Mouse (Mus musculus) Muller cell, postnatal 12 days (primary cell): ENCODE results near the gene Huwe1.

Source experiments
- DNase-seq: peaks from one replicate; pipeline ENCODE4 v3.0.0-alpha.2; 2015; ENCODE audit errors: inconsistent ontology term

Gene Huwe1

DNA sequence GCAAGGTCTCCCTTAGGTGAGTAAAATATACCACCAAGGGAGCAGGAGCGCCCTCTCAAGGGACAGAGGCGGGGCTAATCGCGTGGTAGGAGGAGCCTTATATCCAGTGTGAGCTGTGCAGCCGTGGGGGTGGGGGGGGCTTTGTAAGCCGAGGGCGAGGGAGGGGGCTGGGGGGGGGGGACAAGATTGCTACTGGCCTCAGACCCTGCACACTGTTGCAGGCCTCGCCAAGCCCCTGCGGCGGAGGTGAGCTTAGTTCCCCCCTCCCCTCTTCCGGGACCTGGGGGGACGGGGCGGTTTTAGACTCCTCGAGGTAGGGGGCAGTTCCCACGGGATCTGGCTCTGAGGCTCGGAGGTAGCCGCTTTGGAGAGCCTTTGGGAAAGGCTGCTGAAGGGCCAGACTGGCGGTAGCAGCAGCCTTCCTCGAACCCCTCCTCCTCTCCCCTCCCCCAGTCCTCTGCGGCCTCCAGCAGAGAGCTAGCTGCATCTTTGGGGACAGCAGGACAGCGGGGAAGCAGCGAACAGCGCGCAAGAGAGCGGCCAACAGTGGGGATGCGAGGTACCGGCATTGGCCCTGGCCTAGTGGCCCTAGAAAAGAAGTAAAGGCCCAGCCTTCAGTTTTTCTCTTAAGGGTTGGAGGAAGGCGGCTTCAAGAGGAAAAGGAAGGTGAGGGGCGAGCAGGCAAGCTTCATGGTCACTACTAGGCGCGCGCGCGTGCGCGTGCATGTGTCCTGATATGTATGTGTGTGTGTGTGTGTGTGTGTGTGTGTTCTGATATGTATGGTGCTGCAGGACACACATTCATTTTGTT is at the start of gene Huwe1:
Gene Huwe1, plus strand, starts transcription at position 107 of the 811 bp plus-strand sequence.
- peak; percentile 69 for DNase-seq

DNA sequence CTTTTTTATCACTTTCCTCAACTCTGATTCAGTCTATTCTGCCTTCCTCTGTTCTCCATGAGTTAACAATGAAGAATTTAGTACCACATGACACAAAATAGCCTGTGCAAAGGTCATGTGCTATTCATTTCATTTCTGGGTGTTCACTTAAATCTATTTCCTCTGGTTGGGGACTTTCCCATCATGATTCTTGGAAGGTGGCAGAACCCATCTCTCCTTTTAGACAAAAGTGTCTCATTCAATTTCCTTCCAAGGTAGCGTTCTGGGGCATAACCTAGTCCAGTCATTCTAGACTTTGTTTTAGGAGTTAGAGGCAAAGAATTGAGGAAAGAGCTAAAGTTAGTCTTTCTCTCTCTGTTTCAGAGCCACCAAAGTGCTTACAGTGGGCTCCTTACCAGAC is 20.3 kb upstream of the Huwe1 start:
- DNase-seq = no peak

DNA sequence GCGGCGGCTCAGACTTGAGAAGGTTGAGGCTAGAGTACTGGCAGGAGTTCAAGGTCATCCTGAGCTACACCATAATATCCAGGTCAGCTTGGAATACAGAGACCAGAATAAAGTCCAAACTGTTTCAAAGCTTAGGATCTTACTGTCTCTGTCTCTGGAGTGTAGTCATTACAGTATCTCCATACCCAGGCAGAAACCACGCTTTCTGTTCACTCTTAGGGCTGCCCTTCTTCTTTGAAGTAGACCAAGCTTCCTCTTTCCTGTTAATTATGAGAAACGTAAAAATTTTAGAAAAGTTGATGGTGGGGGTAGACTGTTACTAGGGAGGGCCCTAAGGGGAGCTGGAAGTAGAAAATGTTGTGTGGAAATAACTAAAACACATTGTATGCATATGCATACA is 17.7 kb upstream of the Huwe1 start:
- DNase-seq = no peak

DNA sequence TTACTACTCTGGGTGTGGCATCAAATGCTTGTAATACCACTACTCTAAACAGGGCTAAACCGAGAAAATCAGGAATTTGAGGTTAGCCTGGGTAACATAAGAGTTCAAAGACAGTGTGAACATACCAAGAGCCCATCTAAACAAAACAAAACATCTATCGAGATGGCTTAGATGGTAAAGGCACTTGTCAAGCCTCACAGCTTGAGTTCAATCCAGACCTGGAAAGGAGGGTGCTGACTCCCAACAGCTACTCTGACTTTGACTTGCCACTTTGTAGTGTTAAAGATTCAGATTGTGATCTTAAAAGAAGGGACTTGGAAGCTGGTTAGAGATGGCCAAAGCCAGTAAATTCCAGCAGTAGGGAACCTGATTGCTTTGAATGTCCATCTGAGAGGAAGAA is 7.8 kb upstream of the Huwe1 start:
- no peak for DNase-seq

DNA sequence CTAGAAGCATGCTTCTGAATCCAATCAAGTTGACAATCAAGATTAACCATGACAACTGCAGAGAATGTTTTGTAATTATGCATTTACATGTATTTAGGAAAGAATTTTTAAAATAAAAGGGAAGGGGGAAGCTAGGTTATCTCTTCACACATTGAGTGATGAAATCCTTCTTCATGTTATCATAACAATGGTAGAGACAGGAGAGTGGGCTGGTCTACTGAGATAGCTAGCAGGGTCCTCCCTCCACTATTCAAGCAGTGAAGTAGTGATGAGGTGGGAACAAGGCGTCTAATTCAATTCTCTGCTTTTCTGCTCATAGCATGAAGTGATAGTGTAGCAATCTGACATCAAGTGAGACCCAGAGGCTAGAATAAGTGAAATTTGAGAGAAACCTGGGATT is 2.6 kb upstream of the Huwe1 start:
- no peak for DNase-seq

DNA sequence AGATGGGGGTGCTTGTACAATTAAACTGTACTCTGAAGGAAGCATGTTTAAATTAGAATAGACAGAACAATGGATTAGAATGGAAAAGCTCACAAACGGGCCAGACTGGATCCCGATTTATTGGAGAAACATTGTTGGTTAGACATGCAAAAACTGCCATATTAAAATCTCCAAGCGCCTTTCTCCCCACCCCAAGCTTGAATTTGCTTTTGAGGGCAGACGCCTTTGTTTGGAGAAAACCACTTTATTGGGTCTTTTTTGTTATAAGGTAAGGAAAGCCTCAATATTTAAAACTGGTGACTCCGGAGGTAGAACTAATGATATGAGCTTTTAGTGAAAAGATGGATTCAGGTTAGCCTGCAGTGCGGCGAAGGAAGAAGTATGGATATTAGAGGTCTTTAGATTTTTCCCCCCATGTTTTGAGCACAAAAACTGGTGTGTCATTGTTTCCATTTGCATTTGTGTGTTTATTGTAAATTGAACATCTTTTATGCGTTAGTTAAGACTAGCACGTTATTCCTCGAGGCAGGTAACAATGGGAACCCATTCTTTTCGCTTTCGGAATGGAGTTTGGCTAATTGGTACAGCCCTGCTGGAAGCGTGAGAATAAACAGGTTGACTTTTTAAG is 1.8 kb downstream of the Huwe1 start:
- DNase-seq = peak; percentile 39

DNA sequence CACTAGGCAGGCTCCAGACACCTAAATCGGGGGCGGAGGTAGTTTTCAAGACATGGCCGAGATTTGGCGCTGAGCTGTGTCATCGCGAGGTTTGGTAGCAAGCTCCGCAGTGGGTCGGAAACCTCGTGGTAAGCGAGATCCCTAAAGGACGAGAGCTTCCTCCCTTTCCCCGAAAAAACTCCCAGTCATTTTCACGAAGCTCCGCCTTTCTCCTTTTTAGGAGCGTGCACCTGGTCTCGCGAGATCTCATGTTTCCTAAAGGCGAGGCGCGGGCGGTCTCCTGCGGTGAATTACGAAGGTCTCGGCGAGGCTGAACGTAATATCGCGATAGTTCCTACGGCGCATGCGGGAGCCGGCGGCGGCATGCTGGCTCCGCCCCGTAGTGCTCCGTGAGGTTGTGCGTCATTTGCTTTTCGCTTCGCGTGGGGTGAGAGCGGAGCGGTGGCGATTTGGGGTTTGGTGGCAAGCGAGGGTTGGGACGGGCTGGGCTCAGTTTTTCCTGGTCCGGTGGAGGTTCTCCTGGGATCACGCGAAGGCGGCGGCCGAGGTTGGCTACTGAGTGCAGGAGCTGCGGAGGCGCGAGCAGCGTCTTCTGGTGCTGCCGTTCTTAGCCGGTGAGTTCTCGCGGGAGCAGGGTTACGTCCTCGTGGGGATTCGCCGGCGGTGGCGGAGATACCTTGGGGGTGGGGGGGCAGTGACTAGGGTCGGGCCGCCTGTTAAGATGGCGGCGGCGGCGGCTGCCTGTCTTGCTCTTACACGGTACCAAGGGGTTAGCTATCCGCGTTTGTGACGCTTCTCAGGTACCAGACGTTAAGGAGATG is 2.6 kb downstream of the Huwe1 start:
- DNase-seq = peak; percentile 97

DNA sequence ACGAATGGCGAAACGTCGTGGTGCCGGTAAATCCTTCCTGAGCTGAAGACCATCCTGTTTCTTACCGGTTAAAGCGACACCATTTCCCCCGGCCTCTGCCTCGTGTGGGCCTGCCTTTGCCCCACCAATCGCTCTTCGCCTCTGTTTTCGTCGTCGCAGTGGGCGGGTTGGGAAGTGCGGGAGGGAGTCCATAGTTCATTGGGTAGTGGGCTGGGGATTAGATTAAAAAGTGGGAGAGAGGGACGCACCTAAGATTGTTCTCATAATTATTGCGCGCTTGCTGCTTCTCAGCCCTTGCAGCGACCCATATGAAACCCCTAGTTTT is 3.1 kb downstream of the Huwe1 start:
- no peak for DNase-seq

DNA sequence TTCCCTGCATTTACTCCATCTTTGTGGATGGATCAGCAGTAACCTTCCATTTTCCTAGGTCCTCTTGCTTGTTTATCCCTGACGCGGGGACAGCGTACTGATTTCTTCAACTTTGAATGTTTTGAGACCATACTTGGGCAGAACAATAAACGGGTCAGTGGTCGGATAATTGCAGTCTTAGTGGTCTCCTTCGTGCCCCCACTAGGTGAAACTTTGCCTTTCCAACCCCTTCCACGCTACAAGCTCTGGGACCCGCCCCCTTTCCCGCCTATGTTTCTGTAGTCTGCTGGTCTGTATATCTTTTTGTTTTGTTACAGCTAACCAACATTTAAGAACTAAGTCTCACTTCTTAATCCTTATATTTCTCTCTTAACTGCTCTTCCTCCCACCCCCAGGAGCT is 3.8 kb downstream of the Huwe1 start:
- DNase-seq = no peak

DNA sequence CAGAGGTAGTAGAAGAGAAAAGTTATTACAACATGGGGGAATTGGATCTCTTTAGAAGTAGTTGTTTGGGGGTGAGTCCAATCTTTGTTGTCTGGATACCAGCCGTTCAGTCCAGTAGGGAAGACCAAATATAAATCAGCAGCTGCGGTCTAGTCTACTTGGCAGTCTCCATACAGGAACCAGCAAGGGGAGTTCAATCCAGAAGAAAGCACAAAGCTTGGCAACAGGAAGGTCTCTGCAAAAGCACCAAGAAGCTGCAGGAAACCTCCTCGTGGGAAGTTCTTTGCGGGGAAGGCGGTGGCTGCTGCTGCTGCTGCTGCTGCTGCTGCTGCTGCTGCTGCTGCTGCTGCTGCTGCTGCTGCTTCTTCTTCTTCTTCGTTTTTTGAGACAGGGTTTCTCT is 10.9 kb downstream of the Huwe1 start:
- no peak for DNase-seq

DNA sequence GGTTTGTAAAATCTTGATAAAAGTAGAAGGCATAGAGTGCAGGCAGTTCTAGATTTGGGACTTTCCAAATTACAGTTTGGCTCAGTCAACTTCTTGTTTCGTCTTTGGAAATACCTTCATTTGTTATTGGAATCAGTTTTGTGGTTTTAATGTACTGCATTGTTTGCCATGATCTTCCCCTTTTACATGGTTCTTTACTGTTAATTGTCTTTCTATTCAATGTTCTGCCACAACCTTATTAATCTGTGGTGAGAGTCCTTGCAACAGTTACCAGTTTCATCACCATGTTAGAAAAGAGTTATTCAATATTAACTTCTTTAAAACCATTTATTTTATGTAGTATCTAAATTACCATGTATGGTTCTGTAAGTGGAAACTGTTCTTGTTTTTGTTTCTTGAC is 13.0 kb downstream of the Huwe1 start:
- no peak for DNase-seq

DNA sequence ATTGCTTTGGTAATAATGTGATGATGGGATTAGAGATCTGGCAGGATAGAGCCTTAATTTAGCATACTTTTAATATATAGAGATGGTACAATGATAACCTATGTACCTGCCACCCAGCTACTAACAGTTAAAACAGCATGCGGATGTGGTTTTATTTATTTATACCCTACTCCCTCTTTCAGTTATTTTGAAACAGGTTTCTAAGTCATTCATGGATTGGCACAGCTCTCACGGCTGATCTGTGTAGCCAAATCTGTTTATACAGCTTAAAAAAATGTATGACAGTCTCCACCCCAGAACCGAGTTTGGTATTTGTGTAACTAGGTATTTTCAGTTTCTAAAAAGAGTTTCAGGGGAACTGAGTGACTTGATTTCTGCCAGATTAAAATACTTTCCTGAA is 17.1 kb downstream of the Huwe1 start:
- DNase-seq = no peak

DNA sequence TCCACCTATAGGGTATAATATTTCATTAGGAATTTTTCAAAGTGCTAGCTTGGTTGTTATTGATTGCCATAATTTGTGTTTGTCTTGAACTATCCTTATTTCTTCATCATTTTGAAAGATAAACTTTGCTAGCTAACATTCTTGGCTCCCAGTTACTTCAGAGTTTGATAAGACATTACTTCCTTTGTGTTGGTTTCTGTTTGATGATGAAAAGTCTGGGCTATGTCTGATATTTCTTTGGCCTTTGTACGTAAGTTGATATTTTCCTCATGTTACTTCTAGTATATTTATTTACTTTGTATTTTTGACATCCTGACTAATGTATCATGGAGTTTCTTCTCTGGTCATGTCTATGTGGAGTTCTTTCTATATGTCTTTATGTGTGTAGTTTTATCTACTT is 28.4 kb downstream of the Huwe1 start:
- no peak for DNase-seq

DNA sequence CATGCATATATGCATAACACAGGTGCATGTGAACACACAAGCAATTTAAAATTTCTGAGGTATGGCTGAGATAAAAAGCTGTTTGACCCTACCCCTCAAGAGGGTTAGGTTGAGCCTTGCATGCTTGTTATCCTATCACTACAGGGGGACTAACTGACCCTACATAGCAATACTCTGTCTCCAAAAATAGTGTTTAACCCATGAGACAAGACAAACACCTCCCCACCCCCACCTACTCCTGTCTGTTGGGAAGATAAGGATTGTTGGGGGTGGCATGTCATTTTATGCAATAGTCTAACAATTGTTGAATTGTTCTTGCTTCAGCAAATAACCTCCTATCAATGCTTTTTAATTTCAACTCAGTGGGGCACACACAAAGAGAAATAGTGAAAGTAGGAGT is 30.7 kb downstream of the Huwe1 start:
- no peak for DNase-seq

DNA sequence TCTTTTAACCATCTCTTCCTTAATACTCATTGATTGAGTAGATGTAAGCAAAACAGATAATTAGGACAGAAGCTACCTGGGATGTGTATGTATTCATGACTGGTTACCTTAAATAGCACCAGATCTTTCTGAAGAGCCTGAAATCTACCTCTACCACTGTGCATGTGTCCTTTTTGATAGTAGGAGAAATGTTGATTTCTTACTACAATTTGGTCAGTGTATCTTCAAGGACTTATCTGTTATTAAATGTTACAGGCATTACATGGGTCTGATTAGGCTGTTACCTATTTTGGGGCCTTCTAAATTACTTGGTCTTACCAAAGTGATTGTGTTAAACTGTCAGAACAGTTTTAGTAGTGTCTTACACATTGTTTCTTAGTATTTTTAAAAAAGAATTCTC is 32.4 kb downstream of the Huwe1 start:
- DNase-seq = no peak

DNA sequence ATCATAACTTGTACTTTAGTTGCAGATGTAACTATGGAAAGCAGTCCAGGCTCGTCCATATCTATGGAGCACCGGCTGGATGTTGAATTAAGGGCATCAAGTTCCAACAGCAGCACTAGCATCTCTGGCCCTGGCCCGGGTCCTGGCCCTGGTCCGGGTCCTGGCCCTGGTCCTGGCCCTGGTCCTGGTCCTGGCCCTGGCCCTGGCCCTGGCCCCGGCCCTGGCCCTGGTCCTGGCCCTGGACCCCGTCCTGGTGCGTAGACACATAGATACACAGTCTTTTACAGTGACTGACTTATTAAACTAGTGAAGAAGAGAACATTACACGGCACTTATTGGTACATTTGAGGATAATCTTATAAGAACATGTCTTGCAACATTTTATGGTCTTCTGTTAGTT is 58.8 kb downstream of the Huwe1 start:
- no peak for DNase-seq

DNA sequence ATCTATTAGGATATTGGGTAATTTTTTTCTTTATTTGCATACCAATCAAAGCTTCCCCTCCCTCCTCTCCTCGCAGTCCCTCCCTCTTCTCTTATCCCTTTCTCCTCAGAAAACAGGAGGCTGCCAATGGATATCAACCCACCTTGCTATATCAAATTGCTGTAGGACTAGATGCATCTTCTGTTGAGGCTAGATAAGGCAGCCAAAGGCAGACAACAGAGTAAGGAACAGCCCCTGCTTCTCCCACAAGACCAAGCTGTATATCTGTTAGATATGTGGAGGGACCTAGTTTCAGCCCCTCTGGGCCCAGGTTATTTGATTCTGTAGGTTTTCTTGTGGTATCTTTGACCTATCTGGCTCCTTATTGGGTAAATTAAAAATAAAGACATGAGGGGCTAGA is 110.1 kb downstream of the Huwe1 start:
- no peak for DNase-seq

DNA sequence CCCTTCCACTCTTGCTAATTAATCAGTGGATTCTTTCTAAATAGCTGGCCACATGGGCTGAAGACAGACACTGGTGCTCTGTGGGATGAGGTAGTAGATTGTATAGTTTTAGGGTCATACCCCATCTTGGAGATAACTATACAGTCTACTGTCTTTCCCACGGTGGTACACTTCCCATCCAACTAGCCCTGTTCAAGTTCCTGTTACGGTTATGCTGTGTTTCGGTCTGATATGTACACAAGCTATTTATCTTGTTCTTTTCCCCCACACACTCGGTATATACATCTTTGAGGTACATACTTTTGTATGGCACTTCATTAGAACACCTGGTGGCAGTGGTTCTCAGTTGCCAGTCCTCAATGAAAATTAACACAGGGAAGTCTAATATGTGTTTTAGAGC is 111.7 kb downstream of the Huwe1 start:
- no peak for DNase-seq

DNA sequence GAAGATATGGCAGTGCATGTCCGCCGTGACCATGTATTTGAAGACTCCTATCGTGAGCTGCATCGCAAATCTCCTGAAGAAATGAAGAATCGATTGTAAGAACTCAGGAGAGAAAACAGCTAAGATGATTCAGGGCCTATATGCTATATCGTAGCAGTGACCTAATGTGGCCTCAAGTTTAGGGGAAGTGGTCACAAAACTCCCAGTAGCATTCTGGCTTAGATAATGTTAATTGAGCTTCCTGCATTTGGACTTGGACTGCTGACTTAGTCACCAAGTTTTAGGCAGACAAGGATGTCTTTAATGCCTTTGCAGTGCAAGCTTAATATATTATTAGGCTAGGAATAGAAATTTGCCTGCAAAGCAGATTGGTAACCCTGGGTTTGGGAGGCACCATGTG is 128.8 kb downstream of the Huwe1 start:
- DNase-seq = no peak

DNA sequence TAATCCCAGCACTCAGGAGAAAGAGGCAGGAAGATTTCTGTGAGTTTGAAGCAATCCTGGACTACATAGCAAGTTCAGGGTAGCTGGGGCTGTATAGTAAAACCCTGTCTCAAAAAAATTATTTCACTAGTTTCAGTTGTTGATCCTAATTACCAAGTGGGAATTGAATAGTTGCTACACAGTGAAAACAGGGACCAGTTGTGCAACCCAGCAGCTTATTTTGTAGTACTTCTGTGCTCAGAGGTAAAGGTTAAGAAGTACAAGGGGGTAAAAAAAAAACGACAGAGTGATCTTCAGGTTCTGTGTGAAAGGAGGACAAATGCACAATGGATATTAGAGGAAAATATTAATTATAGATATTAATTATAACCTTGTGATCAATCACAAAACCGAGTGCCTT is 138.2 kb downstream of the Huwe1 start:
- DNase-seq = no peak

DNA sequence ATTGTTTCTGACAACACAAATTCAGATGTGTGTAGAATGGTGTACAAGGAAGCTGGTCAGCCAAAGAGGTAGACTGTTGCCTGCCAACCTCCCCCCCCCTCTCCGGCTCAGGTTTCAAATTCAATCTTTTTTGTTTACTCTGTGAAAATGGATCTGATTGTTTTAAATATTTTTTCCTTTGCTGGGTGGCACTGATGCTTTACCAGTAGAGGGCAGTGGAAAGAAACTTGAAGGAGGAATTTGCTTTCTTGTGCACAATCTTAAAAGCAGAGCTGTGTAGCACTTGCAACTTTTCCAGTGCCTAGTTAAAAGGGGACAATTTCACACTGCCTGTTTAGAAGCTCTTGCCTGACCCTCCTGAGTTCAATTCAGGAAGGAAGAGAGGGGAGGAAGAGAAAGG is 146.4 kb downstream of the Huwe1 start:
- peak; percentile 16 for DNase-seq

DNA sequence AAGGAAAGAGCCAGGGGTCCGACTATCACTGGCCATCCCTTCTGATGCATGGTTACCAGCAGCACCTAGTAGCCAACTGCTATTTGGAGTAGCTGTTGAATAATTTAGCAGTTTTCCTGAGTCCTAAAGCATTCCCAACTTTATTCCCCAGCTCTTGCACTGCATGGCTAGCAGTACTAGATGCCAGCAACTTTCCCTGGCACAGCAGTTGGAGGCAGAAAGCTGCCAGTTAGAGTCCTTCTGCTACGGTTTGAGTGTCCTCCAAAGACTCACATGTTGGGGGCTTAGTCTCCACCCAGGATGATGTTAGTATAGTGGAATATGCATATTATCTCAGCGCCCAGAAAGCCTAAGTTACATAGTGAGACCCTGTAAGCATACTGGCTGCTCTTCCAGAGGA is 147.2 kb downstream of the Huwe1 start:
- no peak for DNase-seq

DNA sequence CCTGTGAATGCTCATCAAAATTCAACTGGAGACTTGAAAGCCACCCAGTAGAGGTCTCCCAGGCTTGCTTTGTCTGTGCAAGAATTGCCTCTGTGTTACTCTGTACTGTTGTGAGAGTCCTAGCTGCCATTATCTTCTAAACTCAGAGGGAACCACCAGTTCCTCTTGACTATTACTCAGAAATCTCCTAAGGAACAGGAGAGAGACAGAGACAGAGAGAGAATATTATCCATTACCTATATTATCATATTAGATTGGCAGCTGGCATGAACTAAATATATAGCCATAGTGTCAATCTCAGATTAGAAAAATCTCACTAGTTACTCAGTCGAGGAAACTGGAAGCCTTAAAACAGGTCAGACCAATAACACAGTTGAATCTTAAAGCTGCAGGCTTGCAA is 149.6 kb downstream of the Huwe1 start:
- no peak for DNase-seq
